Comparison of ENCODE assay signal across 8 mouse cellular contexts in the genomic region with DNA sequence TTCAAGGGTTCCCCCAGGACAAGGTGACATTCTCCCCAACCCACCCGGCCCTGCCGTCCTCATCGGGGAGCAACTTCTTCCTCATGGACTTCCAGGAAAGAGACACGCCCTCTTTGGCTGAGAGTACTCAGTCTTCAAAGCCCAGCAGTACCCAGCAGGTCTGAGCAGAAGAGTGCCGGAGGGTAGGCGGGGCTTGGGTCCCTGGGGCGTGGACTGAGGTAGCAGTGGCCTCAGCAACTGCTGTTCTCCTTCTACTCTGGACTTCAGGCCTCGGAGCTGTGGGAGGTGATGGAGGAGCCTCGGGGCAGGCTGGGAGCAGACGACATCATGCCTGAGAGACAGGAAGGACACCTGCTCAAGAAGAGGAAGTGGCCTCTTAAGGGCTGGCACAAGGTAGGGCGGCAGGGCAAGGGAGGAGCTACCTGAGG. TPM values are rescaled to one million over a fixed set of nuclear protein-coding genes. Genes with fewer than 3 reads are reported as not detected.
DNase-seq lines count a peak whose midpoint lies in the region; ATAC-seq and TF ChIP-seq lines count a peak whose summit lies in the region.

No protein-coding gene starts in this region.

- peak; percentile 17 for DNase-seq in urinary bladder, postnatal 25 days (ENCODE audit: low spot score)
- DNase-seq in urinary bladder, adult 2 months (ENCODE audit: low spot score) = no peak
- peak; percentile 33 for DNase-seq in kidney, postnatal 0 days (ENCODE audit: low spot score)
- DNase-seq in lung, postnatal 36 days = peak; percentile 88
- DNase-seq in right cerebral cortex, adult 2 months (ENCODE audit: low spot score in 2 of 2) = no peak
- no peak for DNase-seq in embryo, embryonic 10.5 days (ENCODE audit: low spot score)

- no peak overlapping the region for H3K27ac ChIP-seq in embryonic fibroblast, embryonic 13.5 days (ENCODE audit: insufficient read depth, low read length)
- H3K27ac ChIP-seq in kidney, postnatal 0 days = no peak overlapping the region

- H3K27me3 ChIP-seq in kidney, postnatal 0 days (ENCODE audit: insufficient read depth, low read length) = no peaks in the 10 kb centered on the region

- no peak for TF ChIP-seq POLR2A in embryonic fibroblast, embryonic 13.5 days (IDR thresholded peaks at IDR 0.05; ENCODE audit: low read depth, low read length)

- peaks cover 6% of the 10 kb centered on the region for H3K4me1 ChIP-seq in embryonic fibroblast, embryonic 13.5 days (ENCODE audit: control insufficient read depth, insufficient read depth, low read length)
- peaks cover 12% of the 10 kb centered on the region for H3K4me1 ChIP-seq in kidney, postnatal 0 days (replicated peaks; ENCODE audit: insufficient read depth, low read length)

- no peaks in the 10 kb centered on the region for H3K9me3 ChIP-seq in kidney, postnatal 0 days (replicated peaks; ENCODE audit: low read length)

- peak; percentile 37; the same call in 1 of the 2 replicates for ATAC-seq in kidney, postnatal 0 days (replicated peaks; ENCODE audit: low FRiP score, low read depth)
- no peak for ATAC-seq in frontal cortex, adult (ENCODE audit: low TSS enrichment)

- H3K4me2 ChIP-seq in kidney, postnatal 0 days (ENCODE audit: low read length) = peak overlapping the region; percentile 90

- peaks cover 38% of the 10 kb centered on the region for H3K36me3 ChIP-seq in kidney, postnatal 0 days (ENCODE audit: insufficient read depth, low read length)

- TF ChIP-seq CTCF in embryonic fibroblast, embryonic 13.5 days (IDR thresholded peaks at IDR 0.05; ENCODE audit: borderline replicate concordance, insufficient read depth, low read length) = no peak
- no peak for TF ChIP-seq CTCF in kidney, postnatal 0 days (IDR thresholded peaks at IDR 0.05; ENCODE audit: low read depth)

- 28% methylated on average over 11 of the region's 11 CpGs for WGBS in kidney, postnatal 0 days

- H3K9ac ChIP-seq in kidney, postnatal 0 days (ENCODE audit: low read depth, low read length) = 0 out of 2 replicates have a peak overlapping the region, but pooled peaks have one; percentile 86

- H3K4me3 ChIP-seq in embryonic fibroblast, embryonic 13.5 days (ENCODE audit: insufficient read depth, low read length) = peak overlapping the region; percentile 11
- H3K4me3 ChIP-seq in kidney, postnatal 0 days (replicated peaks; ENCODE audit: low read depth, low read length) = no peak overlapping the region

RNA-seq across cellular contexts. Expression of gene Osbpl7, which starts 1.8 kb away (rescaled TPM):
- 10.8 and 11.7 TPM in 2 replicates for polyA plus RNA-seq in urinary bladder, adult 2 months (2012; rRNA removed)
- polyA plus RNA-seq in embryonic fibroblast, embryonic 13.5 days (2011; ENCODE audit: insufficient read length, low read depth, missing spikeins) = 7.3 and 9.7 TPM in 2 replicates
- polyA plus RNA-seq in kidney, postnatal 0 days (2015; fragmentation: Nextera tagmentation; extraction: Ambion mirVana) = 6.6 and 7.6 TPM in 2 replicates

RNA-seq across cellular contexts. Expression of gene Mrpl10, which starts 10.9 kb away (rescaled TPM):
- polyA plus RNA-seq in urinary bladder, adult 2 months (2012; rRNA removed) = 60.0 and 63.9 TPM in 2 replicates
- polyA plus RNA-seq in embryonic fibroblast, embryonic 13.5 days (2011; ENCODE audit: insufficient read length, low read depth, missing spikeins) = 62.8 and 64.8 TPM in 2 replicates
- polyA plus RNA-seq in kidney, postnatal 0 days (2015; fragmentation: Nextera tagmentation; extraction: Ambion mirVana) = 71.9 and 79.6 TPM in 2 replicates

RNA-seq across cellular contexts. Expression of gene Lrrc46, which starts 11.0 kb away (rescaled TPM):
- 0.21 and 0.52 TPM in 2 replicates for polyA plus RNA-seq in urinary bladder, adult 2 months (2012; rRNA removed)
- 0.65 and 0.87 TPM in 2 replicates for polyA plus RNA-seq in embryonic fibroblast, embryonic 13.5 days (2011; ENCODE audit: insufficient read length, low read depth, missing spikeins)
- polyA plus RNA-seq in kidney, postnatal 0 days (2015; fragmentation: Nextera tagmentation; extraction: Ambion mirVana) = 1.0 and 1.2 TPM in 2 replicates

RNA-seq across cellular contexts. Expression of gene Scrn2, which starts 22.5 kb away (rescaled TPM):
- 10.3 and 12.5 TPM in 2 replicates for polyA plus RNA-seq in urinary bladder, adult 2 months (2012; rRNA removed)
- polyA plus RNA-seq in embryonic fibroblast, embryonic 13.5 days (2011; ENCODE audit: insufficient read length, low read depth, missing spikeins) = 6.9 and 9.7 TPM in 2 replicates
- polyA plus RNA-seq in kidney, postnatal 0 days (2015; fragmentation: Nextera tagmentation; extraction: Ambion mirVana) = 41.6 and 46.6 TPM in 2 replicates

RNA-seq across cellular contexts. Expression of gene Sp6, which starts 39.0 kb away (rescaled TPM):
- polyA plus RNA-seq in urinary bladder, adult 2 months (2012; rRNA removed) = 6.7 and 7.6 TPM in 2 replicates
- polyA plus RNA-seq in embryonic fibroblast, embryonic 13.5 days (2011; ENCODE audit: insufficient read length, low read depth, missing spikeins) = 0.33 and 0.35 TPM in 2 replicates
- 1.5 and 2.0 TPM in 2 replicates for polyA plus RNA-seq in kidney, postnatal 0 days (2015; fragmentation: Nextera tagmentation; extraction: Ambion mirVana)

Comparison
In these comparisons a context has a peak if more than half of its experiments do, and no peak if none do; other contexts are left out.
1. DNase-seq: peak in urinary bladder, postnatal 25 days (single experiment), kidney, postnatal 0 days (single experiment) and lung, postnatal 36 days (single experiment); none in urinary bladder, adult 2 months (single experiment), right cerebral cortex, adult 2 months (0 of 2) and embryo, embryonic 10.5 days (single experiment).